Mouse (Mus musculus) hindbrain, embryonic 10.5 days (tissue): Measurements from ENCODE around the gene Mrpl23. TPM values are rescaled to one million over a fixed set of nuclear protein-coding genes. Genes with fewer than 3 reads are reported as not detected.

Source experiments
- DNase-seq: peaks from one replicate; pipeline ENCODE4 v3.0.0-alpha.2; 2017; ENCODE audit warnings: low spot score
- H3K27ac ChIP-seq: fragments of 300-500 bp; sonication (generic); 2 replicates; pipeline ENCODE4 v1.5.1; 2016; ENCODE audit warnings: mild to moderate bottlenecking, moderate library complexity
- H3K27me3 ChIP-seq: fragments of 300-500 bp; sonication (generic); 2 replicates; pipeline ENCODE4 v1.6.1; 2016; ENCODE audit warnings: mild to moderate bottlenecking; ENCODE audit not compliant: poor library complexity, insufficient read depth, severe bottlenecking
- H3K36me3 ChIP-seq: fragments of 300-500 bp; sonication (generic); 2 replicates; pipeline ENCODE4 v1.6.1; 2016; ENCODE audit warnings: mild to moderate bottlenecking, moderate library complexity
- H3K4me1 ChIP-seq: fragments of 300-500 bp; sonication (generic); replicated peaks from 2 replicates; pipeline ENCODE4 v1.6.1; 2016; ENCODE audit warnings: mild to moderate bottlenecking
- H3K4me3 ChIP-seq: fragments of 300-500 bp; sonication (generic); 2 replicates; pipeline ENCODE4 v1.5.1; 2016; ENCODE audit warnings: mild to moderate bottlenecking, moderate library complexity
- H3K9me3 ChIP-seq: fragments of 300-500 bp; sonication (generic); 2 replicates; pipeline ENCODE4 v1.6.1; 2016; ENCODE audit warnings: mild to moderate bottlenecking, moderate library complexity
- WGBS: fragments of 180-500 bp; shearing (Covaris S2); methylation state at CpG from one replicate; pipeline ENCODE4 v1.1.7; 2016; 5-methylcytosine and 5-hydroxymethylcytosine counted together
- polyA plus RNA-seq: library from polyadenylated mRNA; unstranded; fragments of >200 nt; fragmentation: Nextera tagmentation; extraction: Ambion mirVana; gene quantifications from 2 replicates; pipeline ENCODE4 v1.2.1, GENCODE M21; 2016

Gene Mrpl23
- polyA plus RNA-seq, 1 experiment from 2014 or later, result 17.7 TPM

- Histone ChIP-seq H3K4me3 (no peak overlapping the region), H3K9me3 (no peaks in the 10 kb centered on the region), H3K4me1 (peaks cover 80% of the 10 kb centered on the region), H3K27ac (peak overlapping the region; percentile 82), H3K36me3 (no peaks in the 10 kb centered on the region), H3K27me3 (peaks cover 8% of the 10 kb centered on the region)
- no peak for DNase-seq
- WGBS, result 65% methylated on average over 7 of the region's 7 CpGs
These were observed 39.9 kb downstream of the Mrpl23 start for GRCm38 (mm10) chr7:142572343-142572742.

GRCm38 (mm10) chr7:142572992-142573391 is 40.5 kb downstream of the Mrpl23 start:
- peak; percentile 20 for DNase-seq
- Histone ChIP-seq H3K9me3 (no peaks in the 10 kb centered on the region), H3K27ac (peak overlapping the region; percentile 82), H3K36me3 (no peaks in the 10 kb centered on the region), H3K27me3 (peaks cover 14% of the 10 kb centered on the region), H3K4me3 (no peak overlapping the region), H3K4me1 (peaks cover 82% of the 10 kb centered on the region)
- WGBS, result 43% methylated on average over 6 of the region's 6 CpGs

GRCm38 (mm10) chr7:142574155-142574660 is 41.7 kb downstream of the Mrpl23 start:
- Histone ChIP-seq H3K27me3 (peaks cover 24% of the 10 kb centered on the region), H3K4me1 (peaks cover 84% of the 10 kb centered on the region), H3K36me3 (no peaks in the 10 kb centered on the region), H3K27ac (peak overlapping the region; percentile 82; the same call in 1 of the 2 replicates), H3K4me3 (no peak overlapping the region), H3K9me3 (no peaks in the 10 kb centered on the region)
- WGBS, result 71% methylated on average over 3 of the region's 3 CpGs
- DNase-seq, result no peak

GRCm38 (mm10) chr7:142574826-142575351 is 42.4 kb downstream of the Mrpl23 start:
- H3K4me3 ChIP-seq, result no peak overlapping the region
- H3K36me3 ChIP-seq, result no peaks in the 10 kb centered on the region
- peaks cover 80% of the 10 kb centered on the region for H3K4me1 ChIP-seq
- peaks cover 3% of the 10 kb centered on the region for H3K9me3 ChIP-seq
- 77% methylated on average over 9 of the region's 9 CpGs for WGBS
- H3K27ac ChIP-seq, result peak overlapping the region; percentile 82
- no peak for DNase-seq
- peaks cover 27% of the 10 kb centered on the region for H3K27me3 ChIP-seq

DNA sequence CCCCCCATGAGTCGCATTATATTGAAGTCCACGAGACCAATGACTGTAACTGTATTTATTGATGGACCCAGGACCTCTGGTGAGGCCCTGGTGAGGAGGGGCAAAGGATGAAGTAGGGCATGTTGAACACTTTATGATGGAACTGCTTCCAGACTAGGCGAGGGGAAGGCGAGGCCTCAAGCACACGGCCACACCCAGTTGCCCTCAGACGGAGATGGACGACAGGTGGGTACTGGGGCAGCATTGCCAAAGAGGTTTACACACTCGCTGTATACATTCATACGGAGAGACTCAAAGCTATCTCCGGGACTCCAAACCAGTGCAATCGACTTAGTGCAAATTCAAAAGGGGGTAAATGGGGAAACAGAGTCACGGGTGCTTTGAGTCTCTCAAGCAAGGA is 43.0 kb downstream of the Mrpl23 start:
- H3K36me3 ChIP-seq, result no peaks in the 10 kb centered on the region
- H3K27ac ChIP-seq, result no peak overlapping the region
- H3K27me3 ChIP-seq, result peaks cover 27% of the 10 kb centered on the region
- WGBS, result 91% methylated on average over 12 of the region's 12 CpGs
- H3K9me3 ChIP-seq, result peaks cover 9% of the 10 kb centered on the region
- H3K4me1 ChIP-seq, result peaks cover 74% of the 10 kb centered on the region
- DNase-seq, result no peak
- H3K4me3 ChIP-seq, result peak overlapping the region; percentile 45; the same call in 1 of the 2 replicates

- peaks cover 14% of the 10 kb centered on the region for H3K9me3 ChIP-seq
- H3K27ac ChIP-seq, result peak overlapping the region; percentile 65; the same call in 1 of the 2 replicates
- WGBS, result 89% methylated on average over 5 of the region's 5 CpGs
- H3K4me1 ChIP-seq, result peaks cover 69% of the 10 kb centered on the region
- H3K4me3 ChIP-seq, result peak overlapping the region; percentile 45
- H3K36me3 ChIP-seq, result no peaks in the 10 kb centered on the region
- peaks cover 27% of the 10 kb centered on the region for H3K27me3 ChIP-seq
- DNase-seq, result no peak
These were observed 43.5 kb downstream of the Mrpl23 start for GRCm38 (mm10) chr7:142575971-142576370.

DNA sequence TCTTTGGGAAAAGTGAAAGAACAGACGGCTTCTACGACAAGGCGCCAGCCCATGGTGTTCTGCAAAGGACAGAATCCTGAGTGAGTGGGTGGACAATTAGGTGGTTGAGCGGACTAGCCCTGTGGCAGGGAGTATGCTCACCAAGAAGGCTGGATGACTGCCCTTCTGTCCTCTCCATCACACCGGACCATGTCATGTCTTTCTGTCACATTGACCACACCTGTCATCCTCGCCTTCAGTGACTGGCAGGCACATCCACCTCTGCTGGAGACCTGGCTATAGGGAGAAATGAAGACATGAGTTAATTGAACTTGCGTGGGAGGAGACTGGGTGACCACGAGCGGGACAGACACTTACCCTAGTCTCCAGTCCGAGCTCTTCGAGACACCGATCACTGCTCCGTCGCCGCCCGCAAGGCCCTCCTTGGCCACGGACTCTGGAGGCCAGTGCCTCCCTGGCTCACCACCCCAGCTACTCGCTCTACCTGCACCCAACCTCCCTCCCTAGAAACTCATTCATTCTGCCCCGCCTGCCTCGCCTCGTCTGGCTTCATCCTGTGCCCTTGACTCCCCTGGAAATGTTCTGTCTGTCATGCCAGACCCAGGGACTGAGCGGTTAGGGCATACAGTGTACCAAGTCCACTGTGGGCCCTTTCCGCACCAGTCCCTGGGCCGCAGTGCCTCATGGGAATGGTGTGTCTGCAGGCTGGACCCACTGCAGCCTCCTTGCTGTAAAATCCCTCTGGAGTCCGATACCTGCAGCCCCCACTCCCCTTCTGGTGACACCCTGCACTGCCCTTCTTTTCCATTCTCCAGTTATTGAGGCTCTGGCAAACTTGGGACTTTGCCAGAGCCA is 44.2 kb downstream of the Mrpl23 start:
- Histone ChIP-seq H3K27me3 (peaks cover 27% of the 10 kb centered on the region), H3K9me3 (peaks cover 20% of the 10 kb centered on the region), H3K4me3 (peak overlapping the region; percentile 45), H3K36me3 (no peaks in the 10 kb centered on the region), H3K4me1 (peaks cover 62% of the 10 kb centered on the region), H3K27ac (peak overlapping the region; percentile 65)
- 84% methylated on average over 25 of the region's 25 CpGs for WGBS
- DNase-seq, result no peak

GRCm38 (mm10) chr7:142577806-142578423 is 45.4 kb downstream of the Mrpl23 start:
- DNase-seq, result peak; percentile 62
- WGBS, result 50% methylated on average over 26 of the region's 26 CpGs
- H3K27ac ChIP-seq, result peak overlapping the region; percentile 65
- H3K4me3 ChIP-seq, result peak overlapping the region; percentile 45
- peaks cover 54% of the 10 kb centered on the region for H3K4me1 ChIP-seq
- peaks cover 28% of the 10 kb centered on the region for H3K9me3 ChIP-seq
- H3K27me3 ChIP-seq, result peaks cover 27% of the 10 kb centered on the region
- H3K36me3 ChIP-seq, result no peaks in the 10 kb centered on the region

DNA sequence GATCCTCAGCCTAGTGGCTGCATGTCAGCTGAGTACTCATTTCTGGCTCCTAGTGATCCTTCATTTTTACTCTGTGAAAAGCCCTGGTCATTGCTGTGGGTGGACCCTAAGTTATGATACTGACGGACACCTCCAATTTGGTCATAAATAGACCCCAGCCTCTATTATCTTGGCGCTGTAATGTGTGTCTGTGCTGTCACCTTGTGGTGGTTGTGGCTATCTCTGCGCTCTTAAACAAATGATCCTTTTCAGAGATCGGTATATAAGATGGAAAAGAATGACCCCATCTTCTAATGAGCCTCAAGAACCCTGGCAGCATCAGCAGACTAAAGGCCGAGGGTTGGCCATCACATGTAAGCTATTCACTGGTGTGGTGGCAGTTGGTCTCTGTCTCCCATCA is 46.6 kb downstream of the Mrpl23 start:
- H3K27me3 ChIP-seq, result peaks cover 27% of the 10 kb centered on the region
- DNase-seq, result no peak
- H3K36me3 ChIP-seq, result no peaks in the 10 kb centered on the region
- no peak overlapping the region for H3K4me3 ChIP-seq
- no peak overlapping the region for H3K27ac ChIP-seq
- H3K4me1 ChIP-seq, result peaks cover 43% of the 10 kb centered on the region
- peaks cover 28% of the 10 kb centered on the region for H3K9me3 ChIP-seq
- 54% methylated on average over 5 of the region's 5 CpGs for WGBS

- peak overlapping the region; percentile 47 for H3K4me3 ChIP-seq
These were observed 47.8 kb downstream of the Mrpl23 start for GRCm38 (mm10) chr7:142580121-142580879.

DNA sequence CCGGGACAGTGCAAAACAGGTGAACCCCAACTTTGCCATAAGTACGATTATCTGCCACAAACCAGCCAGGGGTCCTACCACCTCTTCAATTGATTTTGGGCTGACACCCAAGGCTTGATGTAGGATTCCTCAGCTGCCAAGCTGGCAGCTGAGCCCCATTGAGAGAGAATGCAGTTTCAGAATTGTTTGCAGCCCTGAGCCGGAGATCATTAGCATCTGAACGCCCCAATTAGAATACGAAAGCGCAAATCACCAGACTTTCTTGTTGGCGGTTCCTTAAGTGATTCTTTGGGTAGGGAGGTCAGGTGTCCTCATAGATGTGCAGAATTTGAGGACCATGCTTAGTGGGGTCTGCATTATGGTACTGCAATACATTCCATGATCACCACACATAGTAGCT is 48.7 kb downstream of the Mrpl23 start:
- H3K4me3 ChIP-seq, result peak overlapping the region; percentile 41

More at GRCm38 (mm10) chr7:142580121-142580879, 47.8 kb downstream of the Mrpl23 start:
- Histone ChIP-seq H3K4me1 (peaks cover 37% of the 10 kb centered on the region), H3K27me3 (peaks cover 27% of the 10 kb centered on the region), H3K36me3 (no peaks in the 10 kb centered on the region), H3K9me3 (peaks cover 28% of the 10 kb centered on the region), H3K27ac (peak overlapping the region; percentile 2; the same call in 1 of the 2 replicates)
- WGBS, result 48% methylated on average over 26 of the region's 26 CpGs
- peak; percentile 63 for DNase-seq

GRCm38 (mm10) chr7:142581656-142582228 is 49.3 kb downstream of the Mrpl23 start:
- H3K36me3 ChIP-seq, result no peaks in the 10 kb centered on the region
- peaks cover 28% of the 10 kb centered on the region for H3K4me1 ChIP-seq
- H3K27ac ChIP-seq, result peak overlapping the region; percentile 54
- H3K27me3 ChIP-seq, result peaks cover 25% of the 10 kb centered on the region
- H3K9me3 ChIP-seq, result peaks cover 28% of the 10 kb centered on the region
- peak overlapping the region; percentile 41 for H3K4me3 ChIP-seq
- DNase-seq, result peak; percentile 63
- whole genome bisulfite sequencing, result 54% methylated on average over 20 of the region's 20 CpGs

More for the DNA sequence above, 48.7 kb downstream of the Mrpl23 start:
- peaks cover 33% of the 10 kb centered on the region for H3K4me1 ChIP-seq
- WGBS, result 43% methylated on average over 7 of the region's 7 CpGs
- H3K27ac ChIP-seq, result no peak overlapping the region
- no peak for DNase-seq
- peaks cover 27% of the 10 kb centered on the region for H3K27me3 ChIP-seq
- peaks cover 28% of the 10 kb centered on the region for H3K9me3 ChIP-seq
- H3K36me3 ChIP-seq, result no peaks in the 10 kb centered on the region
